Mouse (Mus musculus) neural tube, embryonic 15.5 days (tissue): ENCODE results near the gene Plaur. TPM values are rescaled to one million over a fixed set of nuclear protein-coding genes. Genes with fewer than 3 reads are reported as not detected.
"Not testable (repeated sequence)": the region's sequence is repeated elsewhere in the genome, so short reads cannot be mapped to it uniquely, and the experiment has no call there.

Experiments used
- ATAC-seq: fragments of 200-750 bp; cut with Nextera tagmentation; 2 replicates; pipeline ENCODE4 v1.8.0; 2017; ENCODE audit warnings: mild to moderate bottlenecking, moderate TSS enrichment, moderate library complexity; ENCODE audit not compliant: low FRiP score
- H3K27ac ChIP-seq: fragments of 300-500 bp; sonication (generic); replicated peaks from 2 replicates; pipeline ENCODE4 v1.5.1; 2015; ENCODE audit warnings: mild to moderate bottlenecking, inconsistent platforms
- H3K27me3 ChIP-seq: fragments of 300-500 bp; sonication (generic); replicated peaks from 2 replicates; pipeline ENCODE4 v1.6.1; 2015; ENCODE audit warnings: inconsistent platforms
- H3K36me3 ChIP-seq: fragments of 300-500 bp; sonication (generic); 2 replicates; pipeline ENCODE4 v1.6.1; 2015; ENCODE audit warnings: inconsistent platforms
- H3K4me1 ChIP-seq: fragments of 300-500 bp; sonication (generic); 2 replicates; pipeline ENCODE4 v1.6.1; 2015; ENCODE audit warnings: inconsistent platforms
- H3K4me2 ChIP-seq: fragments of 300-500 bp; sonication (generic); 2 replicates; pipeline ENCODE4 v1.6.1; 2015; ENCODE audit warnings: inconsistent platforms, mild to moderate bottlenecking, moderate library complexity
- H3K4me3 ChIP-seq: fragments of 300-500 bp; sonication (generic); replicated peaks from 2 replicates; pipeline ENCODE4 v1.5.1; 2015; ENCODE audit warnings: mild to moderate bottlenecking, inconsistent platforms
- H3K9ac ChIP-seq: fragments of 300-500 bp; sonication (generic); replicated peaks from 2 replicates; pipeline ENCODE4 v1.6.1; 2015; ENCODE audit warnings: mild to moderate bottlenecking, inconsistent platforms
- H3K9me3 ChIP-seq: fragments of 300-500 bp; sonication (generic); replicated peaks from 2 replicates; pipeline ENCODE4 v1.6.1; 2016; ENCODE audit warnings: inconsistent platforms
- WGBS: fragments of 180-500 bp; shearing (Covaris S2); methylation state at CpG from one replicate; pipeline ENCODE4 v1.1.7; 2015; ENCODE audit warnings: mixed read lengths; 5-methylcytosine and 5-hydroxymethylcytosine counted together
- polyA plus RNA-seq: library from polyadenylated mRNA; unstranded; fragments of >200 nt; fragmentation: Nextera tagmentation; extraction: Ambion mirVana; gene quantifications from 2 replicates; pipeline ENCODE4 v1.2.1, GENCODE M21; 2015

Gene Plaur
- polyA plus RNA-seq, 1 experiment from 2014 or later, result 1.7 TPM

GRCm38 (mm10) chr7:24520054-24520453 is 57.8 kb downstream of the Plaur start:
- not testable (repeated sequence) for H3K9ac ChIP-seq, H3K4me2 ChIP-seq, H3K27ac ChIP-seq, H3K4me3 ChIP-seq, H3K27me3 ChIP-seq, H3K9me3 ChIP-seq, ATAC-seq
- WGBS, result 89% methylated on average over 10 of the region's 10 CpGs
- Histone ChIP-seq H3K4me1 (peaks cover 13% of the 10 kb centered on the region), H3K36me3 (peaks cover 19% of the 10 kb centered on the region)

- H3K4me2 ChIP-seq, result no peak overlapping the region
- WGBS, result 59% methylated on average over 5 of the region's 5 CpGs
- H3K36me3 ChIP-seq, result peaks cover 6% of the 10 kb centered on the region; the same call in 1 of the 2 replicates
- no peak overlapping the region for H3K27ac ChIP-seq
- H3K9ac ChIP-seq, result no peak overlapping the region
- peaks cover 17% of the 10 kb centered on the region for H3K4me1 ChIP-seq
- H3K9me3 ChIP-seq, result no peaks in the 10 kb centered on the region
- ATAC-seq, result no peak
- no peaks in the 10 kb centered on the region for H3K27me3 ChIP-seq
- H3K4me3 ChIP-seq, result no peak overlapping the region
Measured at GRCm38 (mm10) chr7:24522805-24523204, 60.5 kb downstream of the Plaur start.

- no peak overlapping the region for H3K4me3 ChIP-seq
- peaks cover under 1% of the 10 kb centered on the region; the same call in 1 of the 2 replicates for H3K36me3 ChIP-seq
- H3K9me3 ChIP-seq, result no peaks in the 10 kb centered on the region
- 89% methylated on average over 6 of the region's 6 CpGs for WGBS
- no peak overlapping the region for H3K27ac ChIP-seq
- H3K4me2 ChIP-seq, result no peak overlapping the region
- no peaks in the 10 kb centered on the region for H3K27me3 ChIP-seq
- H3K9ac ChIP-seq, result no peak overlapping the region
- ATAC-seq, result no peak
- peaks cover 14% of the 10 kb centered on the region for H3K4me1 ChIP-seq
Measured at GRCm38 (mm10) chr7:24523723-24524122, 61.4 kb downstream of the Plaur start.

GRCm38 (mm10) chr7:24524978-24525377 is 62.7 kb downstream of the Plaur start:
- H3K27me3 ChIP-seq, result no peaks in the 10 kb centered on the region
- WGBS, result 82% methylated on average over 6 of the region's 6 CpGs
- no peaks in the 10 kb centered on the region for H3K36me3 ChIP-seq
- no peak overlapping the region for H3K4me3 ChIP-seq
- H3K4me1 ChIP-seq, result peaks cover 25% of the 10 kb centered on the region
- no peak overlapping the region for H3K4me2 ChIP-seq
- no peak overlapping the region for H3K27ac ChIP-seq
- no peak for ATAC-seq
- H3K9ac ChIP-seq, result no peak overlapping the region
- no peaks in the 10 kb centered on the region for H3K9me3 ChIP-seq

Other genes starting within 250 kb of the Plaur start
- gene Zfp109, start 224.9 kb upstream of the Plaur start, polyA plus RNA-seq, result 4.4 and 4.5 TPM in 2 replicates
- 6.0 and 6.9 TPM in 2 replicates for gene Zfp108, start 207.7 kb upstream of the Plaur start, polyA plus RNA-seq
- gene Zfp93, start 192.1 kb upstream of the Plaur start, polyA plus RNA-seq, result 6.3 and 8.8 TPM in 2 replicates
- 42.0 and 44.7 TPM in 2 replicates for gene Zfp61, start 161.3 kb upstream of the Plaur start, polyA plus RNA-seq
- 20.0 and 20.2 TPM in 2 replicates for gene Zfp94, start 145.8 kb upstream of the Plaur start, polyA plus RNA-seq
- gene Tescl, start 128.5 kb upstream of the Plaur start, polyA plus RNA-seq, result 0.24 and 0.29 TPM in 2 replicates
- 0.06 TPM in 1 of 2 replicates, not detected in the other for gene Lypd5, start 113.3 kb upstream of the Plaur start, polyA plus RNA-seq
- gene Kcnn4, start 92.2 kb upstream of the Plaur start, polyA plus RNA-seq, result 3.0 and 11.2 TPM in 2 replicates
- gene Smg9, start 62.9 kb upstream of the Plaur start, polyA plus RNA-seq, result 34.4 and 38.3 TPM in 2 replicates
- not detected in 2 replicates for gene Irgc1, start 10.2 kb upstream of the Plaur start, polyA plus RNA-seq
- gene Cadm4, start 19.5 kb downstream of the Plaur start, polyA plus RNA-seq, result 67.2 and 90.6 TPM in 2 replicates
- gene Zfp428, start 44.5 kb downstream of the Plaur start, polyA plus RNA-seq, result 215 and 282 TPM in 2 replicates
- gene AC161166.1, start 50.0 kb downstream of the Plaur start, polyA plus RNA-seq, result 0.98 and 1.2 TPM in 2 replicates
- 18.8 and 21.1 TPM in 2 replicates for gene Irgq, start 68.2 kb downstream of the Plaur start, polyA plus RNA-seq
- 0.51 TPM in 1 of 2 replicates, not detected in the other for gene Pinlyp, start 83.6 kb downstream of the Plaur start, polyA plus RNA-seq
- gene Xrcc1, start 83.8 kb downstream of the Plaur start, polyA plus RNA-seq, result 60.2 and 75.0 TPM in 2 replicates
- 29.3 and 33.2 TPM in 2 replicates for gene Ethe1, start 125.1 kb downstream of the Plaur start, polyA plus RNA-seq
- 12.9 and 17.5 TPM in 2 replicates for gene Zfp575, start 125.2 kb downstream of the Plaur start, polyA plus RNA-seq
- 0.37 TPM in 1 of 2 replicates, not detected in the other for gene Phldb3, start 148.3 kb downstream of the Plaur start, polyA plus RNA-seq
- 0.36 and 0.78 TPM in 2 replicates for gene Lypd3, start 174.1 kb downstream of the Plaur start, polyA plus RNA-seq
- not detected in 2 replicates for gene Tex101, start 214.2 kb downstream of the Plaur start, polyA plus RNA-seq
- not detected in 2 replicates for gene BC049730, start 246.8 kb downstream of the Plaur start, polyA plus RNA-seq